Mouse (Mus musculus): ENCODE results near the gene Mx1.

DNA sequence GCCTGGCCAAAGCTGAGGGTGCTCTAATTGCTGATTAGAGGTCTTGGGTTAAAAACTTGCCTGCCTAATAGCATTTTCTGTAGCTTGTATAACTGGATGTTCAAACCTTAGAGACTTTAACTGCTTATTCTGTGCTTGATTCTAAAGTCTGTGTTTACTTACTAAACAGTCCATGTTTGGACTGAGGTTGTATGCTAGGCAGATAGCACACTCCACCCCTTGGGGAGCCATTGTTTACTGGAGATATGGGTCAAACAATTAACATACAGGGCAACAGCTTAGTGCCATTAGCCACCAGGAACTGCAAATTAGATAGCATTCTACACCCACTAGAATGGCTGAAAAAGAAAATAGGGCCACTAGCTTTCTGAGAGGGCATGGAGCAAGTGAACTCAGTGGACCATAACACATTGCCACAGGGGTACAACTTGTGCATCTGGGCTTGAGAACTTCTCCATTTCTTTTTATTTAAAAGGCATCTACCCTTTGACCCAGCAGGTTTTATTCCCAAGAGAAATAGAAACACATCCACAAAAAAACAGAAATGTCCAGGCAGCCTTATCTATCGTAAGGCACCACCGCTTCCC, 64.7 kb downstream of the Mx1 start:
- no peak for TF ChIP-seq CTCF (IDR thresholded peaks at IDR 0.05; ENCODE audit: control insufficient read depth, insufficient read depth, insufficient replicate concordance, low read depth, low read length)
- no peak for TF ChIP-seq POLR2A (IDR thresholded peaks at IDR 0.05; ENCODE audit: control insufficient read depth, low read depth, low read length)

All from testis, adult 2 months (tissue).